Mouse (Mus musculus): ENCODE results near the gene Gm9112. TPM values are rescaled to one million over a fixed set of nuclear protein-coding genes. Genes with fewer than 3 reads are reported as not detected.

The Gm9112 gene
- total RNA-seq (2023) = not detected in 2 replicates

DNA sequence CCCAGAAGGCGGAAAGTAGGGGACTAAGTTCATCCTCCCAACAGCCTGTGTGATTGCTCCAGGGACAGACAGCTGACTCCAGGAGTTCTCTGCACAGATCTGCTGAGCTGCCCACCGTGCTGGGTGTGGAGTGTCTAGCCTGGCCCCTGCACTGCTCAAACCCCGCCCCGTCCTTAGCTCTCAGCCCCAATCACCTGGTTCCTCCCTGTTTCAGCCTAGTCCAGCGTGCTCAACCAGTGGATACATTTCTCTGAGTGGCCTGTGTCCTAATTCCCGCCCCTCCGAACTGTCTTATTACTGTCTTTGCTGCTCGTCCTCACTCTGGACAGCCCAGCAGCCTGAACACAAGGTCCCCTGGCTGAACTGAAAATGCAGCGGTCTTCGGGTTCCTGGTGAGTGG is at the start of gene Gm9112, which contains the start of gene Dmrtc1b:
TSS of gene Gm9112 (minus strand) at position 101 of the 400 bp plus-strand sequence.
TSS of gene Dmrtc1b (plus strand) at position 331 of the 400 bp plus-strand sequence.

DNA sequence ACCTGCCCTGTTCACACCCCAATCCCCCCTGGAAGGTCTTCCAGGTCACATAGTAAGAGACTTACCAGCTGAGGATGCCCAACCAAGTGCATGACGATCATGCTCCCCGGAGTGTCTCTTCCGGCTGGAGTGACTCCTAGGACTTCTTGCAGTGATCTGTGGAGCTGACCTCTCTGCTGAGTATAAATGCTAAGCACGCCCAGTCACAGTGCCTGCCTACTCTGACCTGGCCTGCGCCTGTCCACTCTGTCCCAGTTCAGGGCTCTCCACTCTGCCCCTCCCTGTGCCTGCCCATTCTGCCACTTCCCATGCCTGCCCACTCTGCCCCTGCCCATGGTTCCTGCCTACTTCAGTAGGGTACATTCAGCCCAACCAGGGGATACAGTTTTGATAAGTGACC is 20.6 kb downstream of the Gm9112 start, which contains the start of gene Gm3880:
TSS of gene Gm3880 (minus strand) at position 101 of the 400 bp plus-strand sequence.

Other genes with a start within 250 kb of the Gm9112 start
- 5.9 and 8.0 TPM in 2 replicates for gene Hdac8, start 202.3 kb downstream of the Gm9112 start, total RNA-seq (2023)
- 2.5 and 3.0 TPM in 2 replicates for gene Phka1, start 63.4 kb downstream of the Gm9112 start, total RNA-seq (2023)
- not detected in 2 replicates for gene Gm3880, start 20.7 kb downstream of the Gm9112 start, total RNA-seq (2023)
- not detected in 2 replicates for gene Dmrtc1b, start 230 bp upstream of the Gm9112 start, total RNA-seq (2023)
- gene Dmrtc1c1, start 95.3 kb upstream of the Gm9112 start, total RNA-seq (2023) = not detected in 2 replicates
- gene Dmrtc1c2, start 147.0 kb upstream of the Gm9112 start, total RNA-seq (2023) = not detected in 2 replicates
- not detected in 2 replicates for gene 1700031F05Rik, start 160.3 kb upstream of the Gm9112 start, total RNA-seq (2023)
- not detected in 2 replicates for gene Dmrtc1a, start 201.1 kb upstream of the Gm9112 start, total RNA-seq (2023)
- not detected in 2 replicates for gene 1700011M02Rik, start 201.3 kb upstream of the Gm9112 start, total RNA-seq (2023)
- not detected in 2 replicates for gene 1700018G05Rik, start 220.7 kb upstream of the Gm9112 start, total RNA-seq (2023)